Mouse (Mus musculus): ENCODE data around the gene S100a6.

S100a6 gene

DNA sequence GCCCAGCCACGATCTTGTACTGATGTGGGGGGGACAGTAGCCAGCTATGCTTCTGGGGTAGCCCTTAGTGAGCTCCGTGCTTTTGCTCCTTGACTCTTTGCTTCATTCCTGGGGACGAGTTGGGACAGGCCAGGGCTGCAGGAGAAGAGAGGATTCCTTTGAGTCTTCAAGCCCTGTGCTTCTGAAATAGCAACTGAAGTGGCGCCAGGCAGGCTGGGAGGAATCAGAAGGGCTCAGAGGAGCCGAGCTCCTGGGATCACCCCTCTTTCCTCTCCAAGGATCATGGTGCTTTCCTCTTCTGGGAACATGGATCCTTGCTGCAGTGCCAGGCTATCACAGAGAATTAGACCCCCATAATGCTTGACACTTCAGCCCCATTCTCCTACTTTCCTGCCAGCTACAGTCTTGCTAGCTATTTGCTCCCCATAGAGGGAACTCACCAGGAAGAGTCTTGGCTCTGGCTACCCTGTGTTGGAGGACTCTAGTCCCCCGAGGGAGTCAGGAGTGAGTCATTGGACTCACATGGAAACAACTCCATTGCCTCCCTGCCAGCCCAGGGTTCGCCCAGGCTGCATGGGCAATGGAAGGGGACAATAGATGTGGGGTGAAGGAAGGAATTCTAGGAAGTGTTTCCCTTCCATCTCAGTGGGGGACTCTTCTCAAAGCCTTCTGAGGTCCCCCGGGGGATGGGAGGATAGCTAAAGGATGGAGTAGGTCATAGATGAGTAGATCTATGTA, 12.1 kb upstream of the S100a6 start:
- no peak for DNase-seq (ENCODE audit: low read depth in 2 of 2, low spot score in 2 of 2)

DNA sequence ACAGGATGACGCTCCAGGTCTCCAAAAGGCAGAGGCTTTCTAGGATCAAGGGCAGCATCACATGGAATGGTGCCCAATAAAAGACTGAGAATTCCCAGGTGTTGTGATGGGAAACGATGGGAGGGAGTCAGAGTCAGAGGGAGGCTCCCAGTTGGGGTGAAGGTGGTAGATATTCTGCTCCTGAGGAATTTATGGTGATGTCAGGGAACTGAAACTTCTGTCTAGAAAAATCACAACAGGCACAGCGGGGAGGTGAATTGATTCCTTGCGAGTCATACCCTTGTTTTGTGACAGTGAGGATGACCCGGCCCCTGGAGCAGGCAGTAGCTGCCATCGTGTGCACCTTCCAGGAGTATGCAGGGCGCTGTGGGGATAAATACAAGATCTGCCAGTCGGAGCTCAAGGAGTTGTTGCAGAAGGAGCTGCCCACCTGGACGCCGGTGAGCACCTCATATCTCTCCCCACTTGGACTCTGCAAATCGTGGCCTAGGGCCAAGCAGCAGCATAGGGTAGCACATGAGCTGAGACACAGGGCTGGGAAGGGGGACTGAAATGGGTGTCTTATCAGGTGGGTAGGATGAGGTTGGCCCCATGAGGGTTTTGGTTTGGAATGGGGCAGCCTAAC, 11.1 kb upstream of the S100a6 start, which contains the start of gene Gm42674:
Gene Gm42674, plus strand, starts transcription at position 419 of the 625 bp plus-strand sequence.
- DNase-seq (ENCODE audit: low read depth in 2 of 2, low spot score in 2 of 2), result no peak

DNA sequence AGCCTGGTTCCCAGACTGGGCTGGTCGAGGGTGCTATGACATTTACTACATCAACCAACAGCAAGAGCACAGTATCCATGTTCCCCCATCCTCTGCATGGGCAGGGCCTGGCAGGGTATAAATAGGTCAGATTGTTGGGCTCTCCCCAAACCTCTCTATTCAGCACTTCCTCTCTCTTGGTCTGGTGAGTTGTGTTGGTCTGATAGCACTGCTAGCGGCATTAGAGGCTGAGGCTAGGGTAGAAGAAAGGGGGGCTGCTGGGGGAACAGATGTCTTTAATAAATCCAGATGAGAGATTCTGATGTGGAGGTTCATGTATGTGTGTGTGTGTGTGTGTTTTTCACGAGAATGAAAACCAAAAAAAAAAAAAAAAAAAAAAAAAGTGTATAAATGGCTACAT, 9.1 kb upstream of the S100a6 start, which contains the start of gene S100a4:
Gene S100a4, plus strand, starts transcription at position 149 of the 400 bp plus-strand sequence.
- DNase-seq (ENCODE audit: low read depth in 2 of 2, low spot score in 2 of 2), result no peak

DNA sequence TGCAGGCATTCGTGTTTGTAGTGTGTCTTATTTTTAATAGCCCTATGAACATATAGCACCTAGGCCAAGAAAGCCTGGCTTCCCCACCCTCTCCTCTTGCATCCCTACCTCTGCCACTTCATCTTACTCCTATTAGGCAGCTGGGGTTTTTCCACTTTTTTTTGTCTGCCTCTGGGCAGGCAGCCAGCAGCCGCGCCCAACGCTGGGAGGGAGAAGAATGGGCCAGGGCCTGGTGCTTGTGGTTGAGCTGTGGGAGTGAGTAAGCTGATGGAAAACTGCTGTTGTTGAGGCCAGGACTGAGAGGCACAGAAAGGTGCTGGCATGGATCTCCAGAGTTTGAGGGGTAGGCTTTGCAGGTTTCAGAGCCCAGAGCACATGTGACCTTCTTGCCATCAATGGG, 8.3 kb upstream of the S100a6 start:
- no peak for DNase-seq (ENCODE audit: low read depth in 2 of 2, low spot score in 2 of 2)

DNA sequence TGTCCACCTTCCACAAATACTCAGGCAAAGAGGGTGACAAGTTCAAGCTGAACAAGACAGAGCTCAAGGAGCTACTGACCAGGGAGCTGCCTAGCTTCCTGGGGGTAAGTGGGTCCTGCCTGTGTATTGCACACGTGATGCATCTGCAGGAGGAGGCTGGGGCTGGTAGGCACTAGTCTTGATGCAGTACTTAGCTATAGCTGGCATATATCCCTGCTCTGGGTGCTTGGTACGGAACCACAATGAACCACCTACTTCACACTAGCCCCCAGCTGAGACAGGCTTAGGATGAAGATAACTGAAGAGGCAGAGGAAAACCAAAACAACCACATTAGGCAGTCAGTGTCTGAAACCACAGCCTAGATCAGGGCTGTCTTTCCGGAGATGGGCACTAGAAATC, 7.6 kb upstream of the S100a6 start:
- DNase-seq (ENCODE audit: low read depth in 2 of 2, low spot score in 2 of 2), result no peak

DNA sequence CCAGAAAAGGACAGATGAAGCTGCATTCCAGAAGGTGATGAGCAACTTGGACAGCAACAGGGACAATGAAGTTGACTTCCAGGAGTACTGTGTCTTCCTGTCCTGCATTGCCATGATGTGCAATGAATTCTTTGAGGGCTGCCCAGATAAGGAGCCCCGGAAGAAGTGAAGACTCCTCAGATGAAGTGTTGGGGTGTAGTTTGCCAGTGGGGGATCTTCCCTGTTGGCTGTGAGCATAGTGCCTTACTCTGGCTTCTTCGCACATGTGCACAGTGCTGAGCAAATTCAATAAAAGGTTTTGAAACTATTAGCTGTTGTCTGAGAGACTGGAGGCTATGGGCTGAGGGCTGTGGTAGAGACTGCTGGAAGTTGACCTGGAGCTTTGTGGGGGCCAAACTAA, 6.9 kb upstream of the S100a6 start:
- DNase-seq (ENCODE audit: low read depth in 2 of 2, low spot score in 2 of 2), result no peak

DNA sequence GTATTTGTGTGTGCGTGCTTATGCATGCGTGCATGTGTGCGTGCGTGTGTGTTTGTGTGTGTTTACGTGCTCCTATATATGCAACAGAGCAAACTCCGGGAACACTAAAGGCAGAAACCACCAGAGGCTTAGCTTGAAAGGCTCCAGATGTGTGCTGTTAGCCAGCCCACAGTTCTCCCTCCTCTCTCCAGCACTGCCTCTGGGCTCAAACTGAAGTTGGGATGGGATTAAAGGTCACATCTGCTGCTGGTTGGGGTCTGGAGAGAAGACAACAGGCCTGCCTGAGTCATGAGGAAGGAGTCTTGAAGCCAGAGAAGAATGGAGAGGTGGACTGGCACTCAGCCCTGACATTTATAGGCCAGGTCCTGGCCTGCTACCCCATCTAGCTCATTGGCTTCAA, 6.5 kb upstream of the S100a6 start:
- DNase-seq (ENCODE audit: low read depth in 2 of 2, low spot score in 2 of 2), result no peak

DNA sequence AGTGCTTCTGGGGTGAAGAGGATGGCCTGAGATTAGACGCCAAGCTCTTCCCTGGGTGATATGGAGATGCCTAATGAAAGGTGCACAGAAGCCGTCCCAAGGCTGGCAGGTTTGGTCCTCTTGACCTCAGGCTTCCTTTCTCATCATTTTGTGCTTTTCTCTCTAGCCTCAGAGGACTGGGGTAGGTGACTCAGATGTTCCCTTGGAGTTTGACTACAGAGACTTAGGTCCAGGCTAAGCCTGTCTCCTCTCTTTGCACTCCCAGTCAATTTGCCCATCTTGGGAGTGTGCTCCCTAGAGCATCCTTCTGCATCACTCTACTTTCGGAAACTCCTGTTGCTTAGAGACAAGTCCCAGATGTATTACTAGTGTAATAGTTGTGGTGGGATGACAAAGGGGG, 5.3 kb upstream of the S100a6 start:
- no peak for DNase-seq (ENCODE audit: low read depth in 2 of 2, low spot score in 2 of 2)

DNA sequence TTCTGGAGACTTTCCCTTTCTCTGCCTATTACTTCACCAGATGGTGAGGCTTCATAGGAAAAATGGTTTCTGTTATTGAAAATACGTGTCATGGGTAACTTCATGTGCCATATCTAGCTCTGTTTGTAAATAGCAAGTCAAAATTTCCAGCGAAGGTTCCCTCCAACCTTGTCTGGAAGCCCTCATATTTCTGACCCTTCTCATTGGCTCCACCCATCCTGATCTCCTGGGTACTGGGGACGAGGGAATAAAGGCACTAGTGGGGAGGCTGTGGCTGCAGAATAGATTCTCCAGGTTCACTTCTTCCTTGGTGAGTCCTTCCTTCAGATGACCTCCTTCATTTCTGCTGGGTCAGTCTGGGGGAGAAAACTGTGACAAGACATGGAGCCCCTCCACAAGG, 4.5 kb upstream of the S100a6 start, which contains the start of gene S100a5:
Gene S100a5, plus strand, starts transcription at position 301 of the 400 bp plus-strand sequence.
- no peak for DNase-seq (ENCODE audit: low read depth in 2 of 2, low spot score in 2 of 2)

DNA sequence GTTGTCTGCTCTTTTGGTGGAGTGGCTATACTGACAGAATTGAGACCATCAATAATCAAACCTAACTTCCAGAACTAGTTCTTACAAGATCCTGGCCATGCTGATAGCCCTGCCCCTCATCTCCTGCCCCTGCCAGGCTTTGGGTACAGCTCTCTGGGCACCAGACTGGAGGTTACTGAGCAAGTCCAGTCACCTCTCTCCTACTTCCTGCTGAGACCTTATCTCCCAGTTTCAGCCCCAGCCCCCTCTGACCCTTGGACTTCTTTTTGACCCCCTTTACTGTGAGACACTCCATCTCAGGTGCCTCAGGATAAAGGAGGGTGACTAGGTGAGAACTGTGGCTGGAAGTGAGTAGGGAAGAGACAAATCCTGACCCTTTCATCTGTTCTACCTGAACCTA, 3.6 kb upstream of the S100a6 start:
- no peak for DNase-seq (ENCODE audit: low read depth in 2 of 2, low spot score in 2 of 2)

DNA sequence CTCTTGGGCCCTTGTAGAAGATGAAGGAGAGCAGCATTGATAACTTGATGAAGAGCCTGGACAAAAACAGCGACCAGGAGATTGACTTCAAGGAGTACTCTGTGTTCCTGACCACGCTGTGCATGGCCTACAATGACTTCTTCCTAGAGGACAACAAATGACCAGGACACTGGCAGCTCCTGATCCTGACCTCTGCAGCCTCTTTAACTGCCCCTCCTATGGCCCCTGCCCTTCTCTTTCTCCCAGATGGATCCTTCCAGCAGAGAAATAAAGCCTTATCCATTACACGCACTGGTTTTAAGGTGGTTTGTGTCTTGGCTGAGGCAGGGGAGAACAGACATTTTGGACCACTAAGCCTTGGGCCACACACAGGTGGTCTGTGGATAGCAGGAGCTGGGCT, 1.2 kb upstream of the S100a6 start:
- DNase-seq (ENCODE audit: low read depth in 2 of 2, low spot score in 2 of 2), result no peak

DNA sequence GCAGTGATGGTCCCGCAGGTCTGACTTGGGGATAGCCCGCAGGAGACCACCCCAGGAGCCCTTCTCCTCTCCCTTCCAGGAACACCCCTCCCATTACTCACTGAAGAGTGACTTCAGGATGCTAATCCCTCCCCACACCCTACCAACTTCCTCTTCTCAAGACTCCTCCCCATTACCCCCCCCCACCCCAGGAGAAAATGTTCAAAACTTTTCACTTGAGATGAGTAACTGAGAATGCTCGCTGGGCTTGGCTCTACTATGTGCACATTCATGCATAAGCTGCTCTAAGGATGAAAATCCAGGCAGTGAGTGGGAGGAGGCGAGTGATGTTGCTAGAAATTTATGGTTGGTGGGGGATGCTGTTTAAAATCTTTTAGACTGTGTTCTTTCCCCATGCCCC, 621 bp upstream of the S100a6 start:
- DNase-seq (ENCODE audit: low read depth in 2 of 2, low spot score in 2 of 2), result no peak

DNA sequence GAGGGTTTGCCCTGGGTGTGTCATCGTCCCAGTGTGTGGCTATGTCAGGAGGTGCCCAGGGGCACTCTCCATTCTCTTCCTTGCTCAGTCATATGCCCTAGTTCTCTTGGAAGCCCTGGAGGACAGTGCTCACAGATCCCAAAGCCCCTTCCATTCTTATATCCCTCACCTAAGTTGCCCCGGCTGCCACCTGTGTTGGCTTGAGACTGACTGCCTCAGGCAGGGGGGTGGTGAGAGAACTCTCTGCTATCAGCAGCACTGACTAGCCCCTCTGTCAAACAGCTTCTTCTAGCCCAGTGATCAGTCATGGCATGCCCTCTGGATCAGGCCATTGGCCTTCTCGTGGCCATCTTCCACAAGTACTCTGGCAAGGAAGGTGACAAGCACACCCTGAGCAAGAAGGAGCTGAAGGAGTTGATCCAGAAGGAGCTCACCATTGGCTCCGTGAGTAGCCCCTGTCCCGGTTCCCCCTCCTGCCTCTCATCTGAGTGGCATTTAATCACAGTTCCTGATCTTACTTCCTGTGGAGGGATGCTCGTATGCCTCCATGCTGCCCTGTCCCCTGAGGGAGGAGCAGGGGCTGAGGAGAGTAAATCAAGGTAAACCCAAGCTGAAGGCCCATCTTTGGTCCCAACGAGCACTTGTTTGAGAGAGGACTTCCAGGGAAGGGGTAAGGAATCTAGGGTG, 922 bp downstream of the S100a6 start:
- no peak for DNase-seq (ENCODE audit: low read depth in 2 of 2, low spot score in 2 of 2)

DNA sequence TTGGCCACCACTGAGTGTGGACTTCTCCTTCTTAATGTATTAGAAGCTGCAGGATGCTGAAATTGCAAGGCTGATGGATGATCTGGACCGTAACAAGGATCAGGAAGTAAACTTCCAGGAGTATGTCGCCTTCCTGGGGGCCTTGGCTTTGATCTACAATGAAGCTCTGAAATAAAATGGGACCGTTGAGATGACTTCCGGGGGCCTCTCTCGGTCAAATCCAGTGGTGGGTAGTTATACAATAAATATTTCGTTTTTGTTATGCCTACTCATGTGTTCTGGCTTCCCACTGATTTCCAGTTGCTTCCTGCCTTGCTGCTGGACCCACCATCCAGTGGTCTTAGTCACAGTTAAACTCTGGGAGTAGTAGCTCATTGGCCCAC, 1.5 kb downstream of the S100a6 start:
- no peak for DNase-seq (ENCODE audit: low read depth in 2 of 2, low spot score in 2 of 2)

DNA sequence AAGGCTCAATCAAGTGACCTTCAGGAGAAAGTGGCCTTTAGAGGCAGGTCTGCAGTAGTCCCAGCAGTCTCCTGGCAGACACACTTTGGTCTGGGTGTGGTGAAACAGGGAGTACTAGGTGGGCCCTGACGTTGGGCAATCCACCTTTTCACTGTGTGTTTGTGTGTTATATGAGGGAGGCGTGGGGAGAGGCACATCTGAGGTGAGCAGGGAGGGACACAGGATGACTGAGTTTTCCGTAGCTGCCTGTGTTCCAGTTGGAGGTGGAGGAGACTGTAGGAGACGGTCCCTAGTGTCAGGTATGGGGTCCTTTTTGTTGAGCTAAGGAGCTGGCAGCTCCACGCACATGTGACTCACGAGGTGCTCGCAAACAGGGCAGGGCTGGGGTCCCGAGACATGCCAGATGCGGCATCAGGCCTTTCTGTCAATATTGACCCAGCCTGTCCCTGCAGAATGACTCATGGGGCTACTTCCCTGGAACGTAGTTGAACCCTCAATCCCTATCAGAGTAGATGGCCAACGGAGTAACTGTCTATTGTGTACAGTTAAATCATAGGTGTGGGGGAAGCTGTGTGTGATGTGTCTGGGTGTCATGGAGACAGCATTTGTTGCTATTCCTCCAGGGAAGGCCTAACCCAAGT, 2.0 kb downstream of the S100a6 start:
- DNase-seq (ENCODE audit: low read depth in 2 of 2, low spot score in 2 of 2), result no peak

DNA sequence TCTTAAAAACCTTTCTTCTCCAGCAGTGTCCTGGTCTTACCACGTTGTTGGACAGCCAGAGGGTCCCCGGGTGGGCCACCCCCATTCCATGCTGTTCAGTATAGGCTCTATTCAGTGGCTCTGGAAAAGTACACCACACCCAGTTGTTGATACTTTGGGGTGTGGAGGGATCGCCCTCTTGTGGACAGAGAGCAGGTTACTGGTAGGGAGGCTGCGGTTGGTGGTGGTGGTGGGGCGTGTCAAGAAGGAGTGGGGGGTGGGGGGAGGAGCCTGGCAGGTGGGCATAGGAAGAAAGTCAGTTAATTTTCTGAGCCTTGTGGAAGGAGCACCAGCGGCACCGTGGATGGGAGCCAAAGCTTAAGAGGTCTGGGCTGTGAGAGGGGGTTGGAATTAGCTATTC, 2.7 kb downstream of the S100a6 start:
- DNase-seq (ENCODE audit: low read depth in 2 of 2, low spot score in 2 of 2), result peak; percentile 63 to 75

DNA sequence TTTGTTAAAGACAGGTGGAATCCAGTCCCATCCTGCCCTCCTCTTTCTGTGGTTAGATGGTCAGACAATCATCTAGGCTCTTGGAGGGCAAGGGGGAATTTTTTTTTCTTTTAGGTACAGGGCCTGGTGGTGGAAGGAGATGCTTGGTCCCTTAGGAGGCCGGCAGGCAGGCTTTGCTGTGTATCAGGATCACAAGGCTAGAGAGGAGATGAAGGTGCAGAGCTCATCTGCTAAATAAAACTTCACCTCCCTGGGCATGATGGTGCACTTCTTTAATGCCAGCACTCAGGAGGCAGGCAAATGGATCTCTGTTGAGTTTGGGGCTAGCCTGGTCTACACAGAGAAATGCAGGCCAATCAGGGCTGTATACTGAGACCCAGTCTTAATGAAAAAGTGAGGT, 3.2 kb downstream of the S100a6 start:
- no peak for DNase-seq (ENCODE audit: low read depth in 2 of 2, low spot score in 2 of 2)

DNA sequence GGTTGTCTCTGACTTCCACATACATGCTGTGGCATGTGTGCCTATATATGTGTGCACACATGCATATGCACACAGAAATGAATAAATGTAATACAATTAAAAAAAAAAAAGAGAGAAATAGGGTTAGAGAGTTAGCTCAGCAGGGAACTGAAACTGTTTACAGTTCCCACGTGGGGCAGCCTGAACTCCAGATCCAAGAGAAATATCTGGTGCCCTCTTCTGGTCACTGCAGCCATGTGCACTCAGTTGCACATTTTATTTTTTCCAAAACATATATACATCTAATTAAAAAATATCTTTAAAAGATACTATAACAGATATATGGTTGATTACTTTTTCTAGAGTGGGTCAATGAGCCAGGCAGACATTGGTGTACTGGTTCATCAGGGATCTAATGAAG, 4.9 kb downstream of the S100a6 start:
- no peak for DNase-seq (ENCODE audit: low read depth in 2 of 2, low spot score in 2 of 2)

DNA sequence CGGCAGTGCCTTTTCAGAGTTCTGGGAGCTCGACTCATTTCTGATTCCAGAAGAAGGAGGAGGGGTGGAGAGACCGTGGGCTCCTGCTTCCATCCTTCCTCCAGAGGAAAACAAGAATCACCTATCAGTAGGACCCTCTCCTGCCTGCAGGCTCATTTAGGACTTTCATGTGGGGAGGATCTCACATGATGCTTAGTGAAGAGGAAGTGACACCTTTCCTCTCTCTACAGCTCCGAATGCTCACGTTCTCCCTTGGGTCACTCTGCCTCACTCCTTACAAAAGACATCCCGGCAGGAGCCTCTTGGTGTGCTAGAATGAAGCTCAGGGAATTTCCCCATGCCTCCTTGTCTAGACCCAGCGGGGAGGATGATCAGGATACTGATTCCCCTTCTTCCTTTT, 8.9 kb downstream of the S100a6 start:
- no peak for DNase-seq (ENCODE audit: low read depth in 2 of 2, low spot score in 2 of 2)

DNA sequence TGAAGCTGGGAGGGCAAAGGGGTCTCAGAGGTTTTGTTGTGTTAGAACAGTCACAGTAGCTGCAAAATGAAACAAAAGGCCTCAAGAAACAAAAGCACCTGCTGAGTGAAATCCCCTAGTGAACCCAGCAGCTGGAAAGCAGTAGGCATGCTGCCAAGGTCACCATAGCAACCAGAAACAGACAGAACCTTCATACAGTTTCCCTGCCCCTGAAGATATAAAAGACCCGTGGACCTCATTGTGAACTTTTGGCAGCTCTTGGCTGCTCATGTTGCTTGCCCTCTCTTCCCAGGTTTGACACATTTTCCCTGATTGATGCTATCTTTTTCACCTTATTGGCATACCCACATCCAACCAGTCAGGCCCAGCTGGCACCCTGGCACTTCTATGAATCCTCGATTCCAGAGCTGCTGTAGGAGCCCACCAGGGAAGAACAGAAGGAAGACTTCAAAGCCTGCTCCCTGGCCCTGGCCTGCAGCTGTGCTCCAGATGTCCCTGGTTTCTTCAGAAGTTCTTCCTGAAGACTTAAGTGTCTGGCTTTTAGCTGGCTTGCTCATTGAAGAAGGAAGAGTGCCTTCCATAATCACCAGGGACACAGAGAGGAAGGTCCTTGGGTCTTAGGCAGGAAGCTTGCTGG, 10.9 kb downstream of the S100a6 start:
- no peak for DNase-seq (ENCODE audit: low read depth in 2 of 2, low spot score in 2 of 2)

DNA sequence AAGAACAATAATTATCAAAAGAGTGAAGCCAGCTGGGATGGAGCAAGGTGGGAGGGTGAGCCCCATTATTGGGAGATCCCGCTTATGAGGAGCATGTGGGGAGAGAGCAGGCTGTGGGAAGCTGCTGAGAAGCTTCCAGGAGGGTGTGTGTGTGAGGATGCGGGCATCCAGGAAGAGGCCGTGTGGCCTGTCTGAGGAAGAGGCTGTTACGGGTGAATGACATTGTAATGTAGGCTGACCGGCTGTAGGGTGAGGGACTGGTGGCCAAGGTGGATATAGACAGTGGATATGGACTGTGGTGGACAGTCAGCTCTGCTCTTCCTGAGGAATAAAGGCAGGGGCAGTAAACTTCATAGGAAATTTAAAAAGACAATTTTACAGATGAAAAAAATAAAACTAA, 12.8 kb downstream of the S100a6 start:
- DNase-seq (ENCODE audit: low read depth in 2 of 2, low spot score in 2 of 2), result no peak
